Mouse (Mus musculus): ENCODE results near the gene 4930505A04Rik. TPM values are rescaled to one million over a fixed set of nuclear protein-coding genes. Genes with fewer than 3 reads are reported as not detected.
"Not testable (repeated sequence)": the region's sequence is repeated elsewhere in the genome, so short reads cannot be mapped to it uniquely, and the experiment has no call there.

Gene 4930505A04Rik
- 1 to 10 TPM in 1 of 2 experiments, under 1 TPM in 1; 0.68 to 1.0 TPM for total RNA-seq (2021)
- long read RNA-seq, experiment 1, result 0 reads
- long read RNA-seq, experiment 2, result 0 reads

GRCm38 (mm10) chr11:30471751-30472593 is at the start of gene 4930505A04Rik:
TSS of gene 4930505A04Rik (minus strand) at chr11:30471827.
- intact Hi-C loops (cut with DNase I), result loop anchor here (10.0 kb wide), 1 partner anchor 207 kb away; the partner anchor contains the start of gene Sptbn1
- DNase-seq (ENCODE audit: low spot score in 2 of 2), result peak; percentile 89 to 93

- intact Hi-C loops (cut with DNase I), result no loop called here
- no peak for DNase-seq (ENCODE audit: low spot score in 2 of 2)
Observed at GRCm38 (mm10) chr11:30517133-30517532, 45.5 kb upstream of the 4930505A04Rik start.

- DNase-seq (ENCODE audit: low spot score in 2 of 2), result no peak
Observed at GRCm38 (mm10) chr11:30508178-30508577, 36.6 kb upstream of the 4930505A04Rik start.

GRCm38 (mm10) chr11:30498738-30499355 is 27.2 kb upstream of the 4930505A04Rik start:
- DNase-seq (ENCODE audit: low spot score in 2 of 2), result no peak
- intact Hi-C loops (cut with DNase I), result no loop called here

More at GRCm38 (mm10) chr11:30508178-30508577, 36.6 kb upstream of the 4930505A04Rik start:
- intact Hi-C loops (cut with DNase I), result no loop called here

- no peak for DNase-seq (ENCODE audit: low spot score in 2 of 2)
- intact Hi-C loops (cut with DNase I), result no loop called here
Observed at GRCm38 (mm10) chr11:30497151-30497550, 25.5 kb upstream of the 4930505A04Rik start.

- no peak for DNase-seq (ENCODE audit: low spot score in 2 of 2)
- intact Hi-C loops (cut with DNase I), result no loop called here
Observed at GRCm38 (mm10) chr11:30491515-30492260, 20.1 kb upstream of the 4930505A04Rik start.

- intact Hi-C loops (cut with DNase I), result no loop called here
- no peak for DNase-seq (ENCODE audit: low spot score in 2 of 2)
Observed at GRCm38 (mm10) chr11:30488183-30488582, 16.6 kb upstream of the 4930505A04Rik start.

- intact Hi-C loops (cut with DNase I), result no loop called here
- DNase-seq (ENCODE audit: low spot score in 2 of 2), result no peak
Observed at GRCm38 (mm10) chr11:30483286-30483685, 11.7 kb upstream of the 4930505A04Rik start.

GRCm38 (mm10) chr11:30471187-30471586 is 440 bp downstream of the 4930505A04Rik start:
- intact Hi-C loops (cut with DNase I), result loop anchor here (10.0 kb wide), 1 partner anchor 206 kb away; the partner anchor contains the start of gene Sptbn1

GRCm38 (mm10) chr11:30454331-30454730 is 17.3 kb downstream of the 4930505A04Rik start:
- intact Hi-C loops (cut with DNase I), result loop anchor here (10.0 kb wide), 1 partner anchor 190 kb away; the partner anchor contains the start of gene Acyp2
- no peak for DNase-seq (ENCODE audit: low spot score in 2 of 2)

More at GRCm38 (mm10) chr11:30471187-30471586, 440 bp downstream of the 4930505A04Rik start:
- peak in 1 of 2 experiments; percentile 7 for DNase-seq (ENCODE audit: low spot score in 2 of 2)

- DNase-seq (ENCODE audit: low spot score in 2 of 2), result no peak
- intact Hi-C loops (cut with DNase I), result no loop called here
Observed at GRCm38 (mm10) chr11:30448126-30448525, 23.5 kb downstream of the 4930505A04Rik start.

- intact Hi-C loops (cut with DNase I), result no loop called here
- DNase-seq (ENCODE audit: low spot score in 2 of 2), result no peak
Observed at GRCm38 (mm10) chr11:30447561-30447960, 24.1 kb downstream of the 4930505A04Rik start.

- DNase-seq (ENCODE audit: low spot score in 2 of 2); intact Hi-C loops (cut with DNase I): not testable (repeated sequence)
Observed at GRCm38 (mm10) chr11:30444192-30444905, 27.3 kb downstream of the 4930505A04Rik start.

GRCm38 (mm10) chr11:30443746-30444145 is 27.9 kb downstream of the 4930505A04Rik start:
- intact Hi-C loops (cut with DNase I), result no loop called here
- DNase-seq (ENCODE audit: low spot score in 2 of 2), result no peak

GRCm38 (mm10) chr11:30433256-30433950 is 38.2 kb downstream of the 4930505A04Rik start:
- DNase-seq (ENCODE audit: low spot score in 2 of 2), result peak; percentile 15 to 41
- intact Hi-C loops (cut with DNase I), result no loop called here

GRCm38 (mm10) chr11:30405581-30405980 is 66.0 kb downstream of the 4930505A04Rik start:
- intact Hi-C loops (cut with DNase I), result no loop called here

GRCm38 (mm10) chr11:30404619-30405200 is 66.9 kb downstream of the 4930505A04Rik start:
- DNase-seq (ENCODE audit: low spot score in 2 of 2), result no peak
- intact Hi-C loops (cut with DNase I), result no loop called here

More at GRCm38 (mm10) chr11:30405581-30405980, 66.0 kb downstream of the 4930505A04Rik start:
- peak; percentile 2 to 15 for DNase-seq (ENCODE audit: low spot score in 2 of 2)

GRCm38 (mm10) chr11:30394351-30394750 is 77.3 kb downstream of the 4930505A04Rik start:
- peak in 1 of 2 experiments; percentile 5 for DNase-seq (ENCODE audit: low spot score in 2 of 2)
- intact Hi-C loops (cut with DNase I), result no loop called here

All from left cerebral cortex, postnatal 14 days (tissue).